Mouse (Mus musculus) E14TG2a.4 (cell line): ENCODE measurements at regions not wholly inside any gene's neighbourhood (a gene's known extent, or its start where the extent isn't known, plus 50 kb on each side); places are given as distances from the start of the nearest gene placed in this dataset.

ENCODE experiments used
- CTCF ChIP-seq: conservative IDR thresholded peaks from 2 replicates; pipeline ENCODE4 v1.5.1; 2014; ENCODE audit warnings: low read length
- NANOG ChIP-seq: IDR thresholded peaks from 2 replicates; pipeline ENCODE4 v1.6.1; 2014; ENCODE audit warnings: borderline replicate concordance, low read length, mixed read lengths
- POU5F1 ChIP-seq: IDR thresholded peaks from 2 replicates; pipeline ENCODE4 v1.6.1; 2014; ENCODE audit warnings: low read length, borderline replicate concordance

GRCm38 (mm10) chr1:71778292-71778691 lies 125.3 kb upstream of the Fn1 start:
- TF ChIP-seq CTCF (peak; percentile 67), NANOG (no peak), POU5F1 (no peak)
